Mouse (Mus musculus) stomach, postnatal 0 days (tissue): Measurements from ENCODE around the gene Pgc. TPM values are rescaled to one million over a fixed set of nuclear protein-coding genes. Genes with fewer than 3 reads are reported as not detected.

ENCODE experiments used
- ATAC-seq: fragments of 200-750 bp; cut with Nextera tagmentation; 2 replicates; pipeline ENCODE4 v1.8.0; 2017; ENCODE audit not compliant: low FRiP score, low TSS enrichment
- DNase-seq: peaks from one replicate; pipeline ENCODE4 v3.0.0-alpha.2; 2016; ENCODE audit warnings: low spot score
- H3K27ac ChIP-seq: fragments of 300-500 bp; sonication (generic); replicated peaks from 2 replicates; pipeline ENCODE4 v1.5.1; 2014; ENCODE audit warnings: mild to moderate bottlenecking, control low read depth
- H3K27me3 ChIP-seq: fragments of 300-500 bp; sonication (generic); 2 replicates; pipeline ENCODE4 v1.6.1; 2014; ENCODE audit warnings: low read length; ENCODE audit not compliant: control insufficient read depth, insufficient read depth
- H3K36me3 ChIP-seq: fragments of 300-500 bp; sonication (generic); 2 replicates; pipeline ENCODE4 v1.6.1; 2014; ENCODE audit warnings: low read length, mixed read lengths; ENCODE audit not compliant: control insufficient read depth, insufficient read depth
- H3K4me1 ChIP-seq: fragments of 300-500 bp; sonication (generic); replicated peaks from 2 replicates; pipeline ENCODE4 v1.6.1; 2014; ENCODE audit warnings: antibody characterized with exemption; ENCODE audit not compliant: control insufficient read depth, insufficient read depth
- H3K4me2 ChIP-seq: fragments of 300-500 bp; sonication (generic); replicated peaks from 2 replicates; pipeline ENCODE4 v1.6.1; 2014; ENCODE audit warnings: low read depth, mild to moderate bottlenecking, control low read depth, moderate library complexity
- H3K4me3 ChIP-seq: fragments of 300-500 bp; sonication (generic); 2 replicates; pipeline ENCODE4 v1.5.1; 2014; ENCODE audit warnings: low read depth, low read length, control low read depth
- H3K9ac ChIP-seq: fragments of 300-500 bp; sonication (generic); 2 replicates; pipeline ENCODE4 v1.6.1; 2014; ENCODE audit warnings: mild to moderate bottlenecking, low read length, control low read depth, mixed read lengths
- H3K9me3 ChIP-seq: fragments of 300-500 bp; sonication (generic); 2 replicates; pipeline ENCODE4 v1.6.1; 2016; ENCODE audit warnings: low read length; ENCODE audit not compliant: control insufficient read depth
- CTCF ChIP-seq: IDR thresholded peaks from 2 replicates; pipeline ENCODE4 v1.5.1; 2016; ENCODE audit warnings: antibody characterized with exemption, low read depth, mild to moderate bottlenecking, moderate library complexity
- EP300 ChIP-seq: optimal IDR thresholded peaks from 2 replicates; pipeline ENCODE3; 2016; ENCODE audit warnings: antibody characterized with exemption
- WGBS: fragments of 180-500 bp; shearing (Covaris S2); extraction: QIAGEN DNeasy Blood & Tissue Kit; methylation state at CpG from one replicate; pipeline ENCODE4 v1.1.7; 2014; 5-methylcytosine and 5-hydroxymethylcytosine counted together
- polyA plus RNA-seq: library from polyadenylated mRNA; unstranded; fragments of >200 nt; fragmentation: Nextera tagmentation; extraction: Ambion mirVana; gene quantifications from 2 replicates; pipeline ENCODE4 v1.2.1, GENCODE M21; 2015

The Pgc gene
- polyA plus RNA-seq, 1 experiment from 2014 or later = 1,647 TPM

GRCm38 (mm10) chr17:47730633-47731575, 4.3 kb downstream of the Pgc start:
- no peak overlapping the region for H3K27ac ChIP-seq
- no peak overlapping the region for H3K9ac ChIP-seq
- H3K4me2 ChIP-seq = no peak overlapping the region
- no peaks in the 10 kb centered on the region for H3K36me3 ChIP-seq
- no peaks in the 10 kb centered on the region for H3K9me3 ChIP-seq
- no peaks in the 10 kb centered on the region for H3K27me3 ChIP-seq
- 0 out of 2 replicates have a peak, but pooled peaks cover 3% of the 10 kb centered on the region for H3K4me1 ChIP-seq
- no peak overlapping the region for H3K4me3 ChIP-seq
- TF ChIP-seq CTCF (peak; percentile 48), EP300 (no peak)
- no peak for ATAC-seq
- DNase-seq = no peak
- WGBS = 50% methylated on average over 24 of the region's 24 CpGs

DNA sequence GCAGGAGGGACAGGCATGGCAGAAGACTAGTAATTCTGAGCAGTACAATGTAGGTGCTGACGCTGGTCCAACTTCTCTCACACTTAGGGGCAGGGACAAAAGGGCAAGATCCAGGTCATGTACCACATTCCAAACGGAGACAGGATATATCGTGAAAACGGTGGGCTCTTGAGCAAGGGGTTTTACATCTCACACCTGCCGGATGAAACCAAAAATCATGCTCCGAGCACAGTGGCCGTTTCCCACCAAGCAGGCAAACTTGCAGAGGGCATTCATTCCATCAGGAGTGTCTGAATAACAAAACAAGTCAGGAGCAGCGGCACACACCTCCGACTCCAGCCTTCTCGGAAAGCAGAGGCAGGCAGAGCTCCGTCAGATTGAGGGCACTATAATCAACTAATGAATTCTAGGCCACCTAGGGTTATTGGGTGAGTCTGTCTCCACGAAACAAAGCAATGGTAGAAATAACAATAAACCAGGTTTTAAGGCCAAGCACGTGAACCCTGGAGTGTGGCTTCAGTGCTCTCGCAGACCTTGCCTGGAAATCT, 9.0 kb downstream of the Pgc start:
- no peak overlapping the region for H3K4me2 ChIP-seq
- 75% methylated on average over 14 of the region's 14 CpGs for WGBS

GRCm38 (mm10) chr17:47736856-47737255, 10.2 kb downstream of the Pgc start, which contains the start of gene Tfeb:
TSS of gene Tfeb (plus strand) at chr17:47737030.
- Histone ChIP-seq H3K4me1 (peaks cover 3% of the 10 kb centered on the region), H3K9ac (peak within 1 kb of the TSS; percentile 72), H3K27me3 (no peaks in the 10 kb centered on the region), H3K9me3 (no peaks in the 10 kb centered on the region), H3K27ac (peak within 1 kb of the TSS; percentile 90), H3K4me2 (peak within 1 kb of the TSS; percentile 91), H3K4me3 (peak within 1 kb of the TSS; percentile 78), H3K36me3 (no peaks in the 10 kb centered on the region)
- ATAC-seq (peak; percentile 85), DNase-seq (peak; percentile 97)
- no peak for TF ChIP-seq EP300
- TF ChIP-seq CTCF = peak; percentile 95
- under 1% methylated on average over 34 of the region's 47 CpGs for WGBS

More for the DNA sequence above, 9.0 kb downstream of the Pgc start:
- Histone ChIP-seq H3K9ac (no peak overlapping the region), H3K4me3 (no peak overlapping the region), H3K4me1 (peaks cover 4% of the 10 kb centered on the region), H3K36me3 (no peaks in the 10 kb centered on the region), H3K27me3 (no peaks in the 10 kb centered on the region), H3K27ac (no peak overlapping the region), H3K9me3 (no peaks in the 10 kb centered on the region)
- DNase-seq (no peak), ATAC-seq (no peak)
- TF ChIP-seq CTCF (no peak), EP300 (no peak)

- H3K27me3 ChIP-seq = no peaks in the 10 kb centered on the region
- H3K4me2 ChIP-seq = peak overlapping the region; percentile 91
- TF ChIP-seq EP300 (no peak), CTCF (no peak)
- peak; percentile 87 for ATAC-seq
- peak overlapping the region; percentile 78 for H3K4me3 ChIP-seq
- peak overlapping the region; percentile 72 for H3K9ac ChIP-seq
- 0% methylated on average over 32 of the region's 60 CpGs for WGBS
- H3K27ac ChIP-seq = peak overlapping the region; percentile 90
- no peaks in the 10 kb centered on the region for H3K36me3 ChIP-seq
- no peaks in the 10 kb centered on the region for H3K9me3 ChIP-seq
- H3K4me1 ChIP-seq = peaks cover 3% of the 10 kb centered on the region
- DNase-seq = peak; percentile 90
These were observed 10.8 kb downstream of the Pgc start for GRCm38 (mm10) chr17:47737271-47738065.

DNA sequence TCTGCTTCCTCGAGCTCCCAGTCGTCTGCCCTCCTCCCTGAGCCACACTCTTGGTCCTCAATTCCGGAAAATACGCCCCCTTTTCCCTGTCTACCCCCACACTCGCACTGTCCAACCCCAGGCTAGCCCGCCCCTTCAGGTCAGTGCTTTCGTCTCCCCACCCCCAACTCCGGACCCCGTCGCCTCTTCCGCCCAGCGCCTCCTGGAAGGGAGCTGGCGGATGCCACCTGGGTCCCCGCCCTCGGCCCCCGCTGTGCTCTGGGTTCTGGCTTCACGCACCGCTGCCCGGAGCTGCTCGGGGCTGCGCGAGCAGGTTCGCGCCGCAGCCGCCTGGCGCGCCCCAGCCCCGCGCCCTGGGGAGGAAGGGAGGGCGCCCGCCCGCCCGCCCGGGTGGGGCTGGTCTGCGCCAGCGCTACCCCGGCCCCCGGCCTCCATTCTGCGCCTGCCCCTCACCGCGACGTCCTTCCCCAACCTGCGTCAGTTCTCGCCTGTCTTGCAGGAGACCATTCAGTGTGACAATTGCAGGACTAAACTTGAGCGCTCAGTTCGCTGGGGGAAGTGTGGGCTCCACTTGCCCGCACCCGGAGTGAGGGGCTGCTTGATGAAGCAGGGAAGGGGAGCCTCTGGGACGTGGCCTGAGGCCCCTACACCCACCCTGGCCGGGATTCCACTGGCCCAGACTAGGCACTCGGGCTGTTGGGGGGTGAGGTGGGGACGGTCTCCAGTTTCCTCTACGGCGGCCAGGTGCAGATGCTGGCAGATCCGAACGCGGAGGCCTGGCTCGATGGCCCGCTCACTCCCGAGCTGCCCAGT, 11.6 kb downstream of the Pgc start:
- no peaks in the 10 kb centered on the region for H3K36me3 ChIP-seq
- peak overlapping the region; percentile 78 for H3K4me3 ChIP-seq
- H3K9me3 ChIP-seq = no peaks in the 10 kb centered on the region
- H3K4me1 ChIP-seq = peaks cover 3% of the 10 kb centered on the region
- ATAC-seq (peak; percentile 28), DNase-seq (peak; percentile 56)
- under 1% methylated on average over 58 of the region's 61 CpGs for WGBS
- peak overlapping the region; percentile 72 for H3K9ac ChIP-seq
- H3K4me2 ChIP-seq = peak overlapping the region; percentile 91
- H3K27ac ChIP-seq = peak overlapping the region; percentile 90
- no peaks in the 10 kb centered on the region for H3K27me3 ChIP-seq
- TF ChIP-seq CTCF (no peak; the same call in 1 of the 2 replicates), EP300 (no peak)
